Mouse (Mus musculus) lung, postnatal 25 days (tissue): Measurements from ENCODE around the gene Exoc2.

ENCODE experiments used
- DNase-seq: peaks from one replicate; pipeline ENCODE4 v3.0.0; 2022; ENCODE audit warnings: low spot score

The Exoc2 gene

GRCm38 (mm10) chr13:30971047-30971446 lies 2.8 kb downstream of the Exoc2 start:
- no peak for DNase-seq

- DNase-seq = no peak
Measured at GRCm38 (mm10) chr13:30968311-30968710, 5.6 kb downstream of the Exoc2 start.

- DNase-seq = no peak
Measured at GRCm38 (mm10) chr13:30966507-30966911, 7.4 kb downstream of the Exoc2 start.

DNA sequence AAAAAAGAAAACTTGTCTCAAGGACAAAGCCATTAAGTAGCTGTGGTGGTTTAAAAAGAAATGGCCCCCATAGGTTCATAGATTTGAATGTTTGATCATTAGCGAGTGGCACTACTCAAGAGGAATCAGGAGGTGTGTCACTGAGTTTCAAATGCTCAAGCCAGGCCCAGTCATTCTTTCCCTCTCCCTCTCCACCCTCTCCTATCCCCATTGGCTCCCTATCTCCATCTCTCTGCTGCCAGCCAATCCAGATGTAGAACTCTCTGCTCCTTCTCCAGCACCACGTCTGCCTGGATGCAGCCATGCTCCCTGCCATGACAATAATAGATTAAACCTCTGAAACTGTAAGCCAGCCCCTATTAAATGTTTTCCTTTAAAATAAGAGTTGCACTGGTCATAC lies 12.0 kb downstream of the Exoc2 start:
- DNase-seq = no peak

GRCm38 (mm10) chr13:30960714-30961113 lies 13.2 kb downstream of the Exoc2 start:
- no peak for DNase-seq

GRCm38 (mm10) chr13:30953580-30953979 lies 20.3 kb downstream of the Exoc2 start:
- no peak for DNase-seq

DNA sequence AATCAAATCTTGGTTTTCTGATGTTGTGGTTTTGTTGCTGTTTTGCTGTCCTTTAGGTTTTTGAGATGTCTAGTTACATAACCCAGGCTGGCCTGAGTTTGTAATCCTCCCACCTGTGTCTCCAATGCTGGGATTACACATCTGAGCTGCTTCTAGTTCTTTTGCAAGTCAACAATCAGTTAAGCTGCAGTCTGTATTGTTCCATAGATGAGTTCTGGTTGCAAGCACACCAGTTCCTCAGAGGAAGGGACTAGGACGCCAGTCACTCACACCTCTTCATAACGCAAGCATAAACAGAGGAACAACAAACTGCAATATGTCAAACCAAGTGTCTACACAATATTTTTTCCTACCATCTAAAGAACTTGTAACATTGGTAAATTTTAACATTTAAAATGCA lies 21.8 kb downstream of the Exoc2 start:
- no peak for DNase-seq

GRCm38 (mm10) chr13:30949181-30949580 lies 24.7 kb downstream of the Exoc2 start:
- no peak for DNase-seq

- DNase-seq = no peak
Measured at GRCm38 (mm10) chr13:30947540-30947939, 26.4 kb downstream of the Exoc2 start, which contains the start of gene Hus1b. Gene Hus1b, minus strand, starts transcription at chr13:30947759.

DNA sequence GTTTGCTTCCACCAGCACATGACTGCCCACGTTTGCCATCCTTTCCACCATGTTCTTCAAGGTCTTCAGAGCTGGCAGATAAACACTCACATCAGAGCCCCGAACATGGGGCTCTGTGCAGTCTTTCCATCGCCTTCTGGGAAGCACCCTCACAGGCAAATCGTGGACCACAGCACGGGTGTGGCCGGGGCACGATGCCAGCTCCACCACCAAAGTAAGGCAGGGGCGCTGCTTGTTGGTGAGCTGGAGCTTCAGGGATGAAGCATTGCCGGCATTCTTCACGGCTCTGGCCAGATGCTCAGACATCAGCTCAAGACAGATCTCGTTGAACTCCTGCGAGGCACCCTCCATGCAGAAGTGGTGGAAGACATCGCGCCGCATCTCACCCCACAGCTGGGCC lies 26.8 kb downstream of the Exoc2 start:
- DNase-seq = no peak

GRCm38 (mm10) chr13:30945788-30946187 lies 28.1 kb downstream of the Exoc2 start:
- DNase-seq = no peak

DNA sequence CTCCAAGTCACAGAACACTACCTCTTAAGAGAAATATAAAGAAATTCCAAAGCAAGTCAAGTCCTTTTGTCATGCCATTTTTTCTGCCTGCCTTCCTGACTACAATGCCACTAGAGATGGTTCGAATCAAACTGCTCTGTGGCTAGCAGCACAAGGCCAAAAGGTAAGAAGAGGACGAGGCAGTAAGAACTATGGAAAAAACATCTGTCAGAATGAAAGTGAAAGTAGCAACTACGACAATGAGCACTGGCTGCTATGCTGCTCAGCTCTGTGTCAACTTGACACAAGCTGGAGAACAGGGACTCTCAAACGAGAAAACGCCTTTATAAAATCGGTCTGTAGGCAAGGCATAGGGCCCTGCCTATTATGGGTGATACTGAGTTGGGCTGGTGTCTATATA lies 40.9 kb downstream of the Exoc2 start:
- DNase-seq = peak; percentile 15

GRCm38 (mm10) chr13:30931613-30932012 lies 42.3 kb downstream of the Exoc2 start:
- DNase-seq = no peak

GRCm38 (mm10) chr13:30929119-30929518 lies 44.8 kb downstream of the Exoc2 start:
- DNase-seq = no peak

DNA sequence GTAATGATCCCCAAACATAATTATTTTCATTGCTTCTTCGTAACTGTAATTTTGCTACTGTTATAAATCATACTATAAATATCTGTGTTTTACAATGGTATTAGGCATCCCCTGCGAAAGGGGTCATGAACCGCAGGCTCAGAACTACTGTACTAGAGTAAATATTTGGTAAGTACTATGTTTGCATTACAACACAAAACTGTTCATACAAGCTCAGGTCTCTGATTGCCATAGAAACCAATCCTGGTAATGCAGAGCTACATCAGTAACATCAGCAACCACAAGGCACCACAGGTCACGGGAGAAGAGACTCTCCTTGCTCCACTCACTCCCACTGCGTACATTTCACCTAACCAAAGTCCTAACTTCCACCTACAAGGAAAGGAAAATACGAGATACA lies 49.6 kb downstream of the Exoc2 start:
- no peak for DNase-seq

DNA sequence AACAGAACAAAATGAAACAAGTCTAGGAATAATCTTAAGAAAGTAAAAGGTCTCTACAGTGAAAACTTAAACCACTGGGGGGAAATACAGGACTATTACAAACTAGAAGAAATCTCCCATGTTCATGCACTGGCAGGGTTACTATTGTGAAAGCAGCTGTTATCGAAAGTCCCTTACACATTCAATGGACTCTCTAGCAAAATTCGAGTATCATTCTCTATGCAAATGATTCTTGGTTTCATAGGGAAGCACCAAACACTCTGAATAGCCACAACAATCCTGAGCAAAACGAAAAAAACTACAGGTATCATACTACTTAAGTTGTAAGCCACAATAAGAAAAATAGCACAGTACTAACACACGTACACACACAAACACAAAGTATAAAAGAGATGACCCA lies 52.0 kb downstream of the Exoc2 start:
- DNase-seq = no peak

GRCm38 (mm10) chr13:30913757-30914156 lies 60.1 kb downstream of the Exoc2 start:
- no peak for DNase-seq

DNA sequence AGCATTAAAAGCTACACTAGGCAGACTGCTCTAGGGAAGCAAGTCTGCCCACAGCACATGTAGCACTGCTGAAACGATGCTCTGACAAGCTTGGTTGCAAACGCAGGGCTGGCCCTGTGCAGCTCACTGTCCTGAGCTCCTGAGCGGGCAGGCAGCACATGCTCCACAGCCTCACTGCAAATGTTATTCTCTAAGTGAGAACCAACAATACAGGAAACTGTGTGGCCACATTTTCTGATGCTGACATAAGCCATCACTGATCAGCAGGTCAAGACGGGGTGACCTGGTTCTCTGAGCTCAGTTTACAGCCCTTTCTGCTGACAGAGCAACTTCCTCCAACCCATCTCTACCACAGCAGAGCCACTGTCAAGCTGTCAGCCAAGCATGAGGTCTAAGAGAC lies 60.9 kb downstream of the Exoc2 start:
- DNase-seq = no peak

- no peak for DNase-seq
Measured at GRCm38 (mm10) chr13:30911931-30912625, 61.8 kb downstream of the Exoc2 start.

DNA sequence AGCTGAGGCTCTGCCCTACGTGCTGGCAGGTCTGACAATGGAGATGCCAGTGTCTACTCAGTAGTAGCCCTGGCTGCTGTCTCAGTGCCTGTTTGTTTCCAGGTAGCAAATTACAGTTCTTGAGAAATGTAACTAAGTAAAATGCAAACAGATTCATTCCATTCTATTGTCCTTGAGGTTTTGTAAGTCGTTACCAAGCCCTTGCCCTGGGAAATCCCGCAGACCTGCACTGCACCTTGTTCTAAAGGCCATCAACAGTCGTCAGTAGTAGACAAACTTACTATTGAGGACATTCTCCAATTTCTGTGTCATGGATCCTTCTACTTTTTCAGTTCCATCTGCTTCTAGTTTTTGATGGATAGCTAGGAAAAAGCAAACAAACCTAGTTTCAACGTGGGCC lies 63.0 kb downstream of the Exoc2 start:
- peak; percentile 18 for DNase-seq

- DNase-seq = no peak
Measured at GRCm38 (mm10) chr13:30902286-30902685, 71.6 kb downstream of the Exoc2 start.

GRCm38 (mm10) chr13:30901387-30902041 lies 72.4 kb downstream of the Exoc2 start:
- no peak for DNase-seq

GRCm38 (mm10) chr13:30894015-30894634 lies 79.8 kb downstream of the Exoc2 start:
- DNase-seq = no peak
